9 mouse cellular contexts compared by ENCODE assay signal in genomic region chr12:118926813-118927281, GRCm38 (mm10). TPM values are rescaled to one million over a fixed set of nuclear protein-coding genes. Genes with fewer than 3 reads are reported as not detected.
DNase-seq lines count a peak whose midpoint lies in the region; ATAC-seq and TF ChIP-seq lines count a peak whose summit lies in the region.
"Had no signal": no experiment of that assay in that cellular context is flagged by ENCODE, and none has a peak within 500 bp of the region (broad histone marks: within the 10 kb centered on the region; RNA-seq: fewer than 3 reads in every experiment).

No protein-coding gene starts in this region.

- H3K9me3 ChIP-seq in kidney, embryonic 15.5 days (replicated peaks), result no peaks in the 10 kb centered on the region
- no peaks in the 10 kb centered on the region for H3K9me3 ChIP-seq in stomach, postnatal 0 days (ENCODE audit: control insufficient read depth, low read length)

- DNase-seq in kidney, adult 2 months, result peak; percentile 27
- no peak for DNase-seq in kidney, adult 18-20 months
- DNase-seq in brain, adult 2 months (ENCODE audit: low read depth, low spot score), result peak; percentile 71
- peak; percentile 68 for DNase-seq in forelimb bud, embryonic 11.5 days (ENCODE audit: low read depth, low spot score)
- peak; percentile 14 for DNase-seq in stomach, postnatal 0 days (ENCODE audit: low spot score)
- DNase-seq in thymus, adult 2 months, result no peak

- no peaks in the 10 kb centered on the region; the same call in 1 of the 2 replicates for H3K27me3 ChIP-seq in kidney, adult 2 months (replicated peaks; ENCODE audit: control insufficient read depth, insufficient read depth, low read length)
- H3K27me3 ChIP-seq in kidney, embryonic 15.5 days, result no peaks in the 10 kb centered on the region; the same call in 1 of the 2 replicates
- H3K27me3 ChIP-seq in stomach, postnatal 0 days (ENCODE audit: control insufficient read depth, insufficient read depth, low read length), result no peaks in the 10 kb centered on the region
- H3K27me3 ChIP-seq in thymus, adult 2 months (ENCODE audit: control insufficient read depth, insufficient read depth, low read length), result no peaks in the 10 kb centered on the region

- H3K4me1 ChIP-seq in kidney, adult 2 months (ENCODE audit: control insufficient read depth, insufficient read depth, low read length), result no peaks in the 10 kb centered on the region; the same call in 1 of the 2 replicates
- peaks cover 5% of the 10 kb centered on the region; the same call in 1 of the 2 replicates for H3K4me1 ChIP-seq in kidney, embryonic 15.5 days
- no peaks in the 10 kb centered on the region for H3K4me1 ChIP-seq in stomach, postnatal 0 days (replicated peaks; ENCODE audit: control insufficient read depth, insufficient read depth)
- H3K4me1 ChIP-seq in thymus, adult 2 months (replicated peaks; ENCODE audit: control insufficient read depth, insufficient read depth, low read length), result no peaks in the 10 kb centered on the region

- no peak overlapping the region for H3K27ac ChIP-seq in kidney, adult 2 months (ENCODE audit: insufficient read depth, low read depth, low read length)
- H3K27ac ChIP-seq in kidney, embryonic 15.5 days, result no peak overlapping the region
- no peak overlapping the region for H3K27ac ChIP-seq in stomach, postnatal 0 days (replicated peaks)
- H3K27ac ChIP-seq in thymus, adult 2 months (ENCODE audit: control insufficient read depth, insufficient read depth, low read length), result no peak overlapping the region

- peak; percentile 60; the same call in 1 of the 2 replicates for ATAC-seq in kidney, embryonic 15.5 days (replicated peaks; ENCODE audit: low FRiP score)
- peak; percentile 69 for ATAC-seq in megakaryocyte-erythroid progenitor cell, adult 5-6 weeks (replicated peaks; ENCODE audit: low FRiP score, low TSS enrichment, poor library complexity, severe bottlenecking)
- ATAC-seq in stomach, postnatal 0 days (ENCODE audit: low FRiP score, low TSS enrichment), result no peak

- 17% methylated on average over 13 of the region's 13 CpGs for WGBS in kidney, adult 2 months
- WGBS in kidney, embryonic 15.5 days, result 18% methylated on average over 13 of the region's 13 CpGs
- 19% methylated on average over 13 of the region's 13 CpGs for WGBS in stomach, postnatal 0 days
- 25% methylated on average over 13 of the region's 13 CpGs for WGBS in thymus, adult 2 months

- TF ChIP-seq POLR2A in kidney, adult 2 months (IDR thresholded peaks at IDR 0.05; ENCODE audit: low read depth, low read length), result no peak
- TF ChIP-seq POLR2A in thymus, adult 2 months (IDR thresholded peaks at IDR 0.05; ENCODE audit: control insufficient read depth, extremely low read depth, insufficient read depth, low read length, poor library complexity), result no peak

- 0 out of 2 replicates have a peak overlapping the region, but pooled peaks have one; percentile 15 for H3K9ac ChIP-seq in kidney, embryonic 15.5 days
- H3K9ac ChIP-seq in stomach, postnatal 0 days (ENCODE audit: low read length), result no peak overlapping the region

- TF ChIP-seq EP300 in stomach, postnatal 0 days (optimal IDR thresholded peaks at IDR 0.05), result no peak

- H3K4me3 ChIP-seq in kidney, adult 2 months (ENCODE audit: insufficient read depth, low read depth, low read length), result no peak overlapping the region
- no peak overlapping the region for H3K4me3 ChIP-seq in kidney, embryonic 15.5 days (replicated peaks)
- no peak overlapping the region for H3K4me3 ChIP-seq in stomach, postnatal 0 days (ENCODE audit: low read depth, low read length)
- no peak overlapping the region for H3K4me3 ChIP-seq in thymus, adult 2 months (ENCODE audit: control insufficient read depth, insufficient read depth, low read length)

- H3K36me3 ChIP-seq in kidney, adult 2 months (ENCODE audit: control insufficient read depth, insufficient read depth, low read length), result no peaks in the 10 kb centered on the region
- H3K36me3 ChIP-seq in kidney, embryonic 15.5 days, result no peaks in the 10 kb centered on the region
- no peaks in the 10 kb centered on the region for H3K36me3 ChIP-seq in stomach, postnatal 0 days (ENCODE audit: control insufficient read depth, insufficient read depth, low read length)
- no peaks in the 10 kb centered on the region for H3K36me3 ChIP-seq in thymus, adult 2 months (ENCODE audit: control insufficient read depth, insufficient read depth, low read length)

- TF ChIP-seq CTCF in kidney, adult 2 months (conservative IDR thresholded peaks at IDR 0.05; ENCODE audit: insufficient read depth, insufficient read length, low read depth, low read length), result 0 out of 2 replicates have a peak, but pooled peaks have one; percentile 9
- peak; percentile 87 for TF ChIP-seq CTCF in stomach, postnatal 0 days (IDR thresholded peaks at IDR 0.05; ENCODE audit: low read depth)
- no peak for TF ChIP-seq CTCF in thymus, adult 2 months (IDR thresholded peaks at IDR 0.05; ENCODE audit: borderline replicate concordance, control insufficient read depth, extremely low read depth, insufficient read depth, low read length, poor library complexity)

- peak overlapping the region; percentile 48 for H3K4me2 ChIP-seq in kidney, embryonic 15.5 days
- peak overlapping the region; percentile 31; the same call in 1 of the 2 replicates for H3K4me2 ChIP-seq in stomach, postnatal 0 days (replicated peaks; ENCODE audit: low read depth)

RNA-seq across cellular contexts. Expression of gene Abcb5, which starts 39.4 kb away (rescaled TPM):
- polyA plus RNA-seq in kidney, adult 2 months (2012; rRNA removed), result not detected in 2 replicates
- polyA plus RNA-seq in kidney, embryonic 15.5 days (2015; fragmentation: Nextera tagmentation; extraction: Ambion mirVana), result not detected in 2 replicates
- not detected in 2 replicates for total RNA-seq in megakaryocyte-erythroid progenitor cell, adult 5-6 weeks (2014; fragmentation: Nextera tagmentation)
- total RNA-seq in megakaryocyte-erythroid progenitor cell, adult 5-6 weeks (2017), result not detected in 2 replicates
- polyA plus RNA-seq in stomach, postnatal 0 days (2015; fragmentation: Nextera tagmentation; extraction: Ambion mirVana), result not detected in 2 replicates
- polyA plus RNA-seq in thymus, adult 2 months (2012; rRNA removed), result not detected in 2 replicates
- total RNA-seq: left cerebral cortex, postnatal 10 days had no signal

Comparison
In these comparisons a context has a peak if more than half of its experiments do, and no peak if none do; other contexts are left out.
1. DNase-seq: peak in kidney, adult 2 months (single experiment), brain, adult 2 months (single experiment), forelimb bud, embryonic 11.5 days (single experiment) and stomach, postnatal 0 days (single experiment); none in kidney, adult 18-20 months (single experiment) and thymus, adult 2 months (single experiment).